Mouse (Mus musculus): ENCODE measurements around the gene Crisp2. TPM values are rescaled to one million over a fixed set of nuclear protein-coding genes. Genes with fewer than 3 reads are reported as not detected.

The Crisp2 gene
- polyA plus RNA-seq, 1 experiment from 2014 or later = not detected

- Histone ChIP-seq H3K27ac (ENCODE audit: low read depth, low read length) (no peak overlapping the region), H3K4me1 (replicated peaks; ENCODE audit: control insufficient read depth, insufficient read depth, low read length) (no peaks in the 10 kb centered on the region), H3K4me3 (ENCODE audit: low read depth, low read length) (no peak overlapping the region), H3K9ac (ENCODE audit: low read depth, low read length) (no peak overlapping the region), H3K27me3 (ENCODE audit: control insufficient read depth, insufficient read depth, low read length) (no peaks in the 10 kb centered on the region), H3K36me3 (ENCODE audit: control insufficient read depth, insufficient read depth, low read length) (no peaks in the 10 kb centered on the region), H3K4me2 (replicated peaks; ENCODE audit: low read depth, low read length) (no peak overlapping the region), H3K9me3 (ENCODE audit: control insufficient read depth, low read length) (no peaks in the 10 kb centered on the region)
- DNase-seq (ENCODE audit: low spot score) = no peak
- ATAC-seq (ENCODE audit: low FRiP score) = no peak
- WGBS = 90% methylated on average over 1 of the region's 1 CpGs
These were observed 4.8 kb upstream of the Crisp2 start for GRCm38 (mm10) chr17:40811560-40811959.

DNA sequence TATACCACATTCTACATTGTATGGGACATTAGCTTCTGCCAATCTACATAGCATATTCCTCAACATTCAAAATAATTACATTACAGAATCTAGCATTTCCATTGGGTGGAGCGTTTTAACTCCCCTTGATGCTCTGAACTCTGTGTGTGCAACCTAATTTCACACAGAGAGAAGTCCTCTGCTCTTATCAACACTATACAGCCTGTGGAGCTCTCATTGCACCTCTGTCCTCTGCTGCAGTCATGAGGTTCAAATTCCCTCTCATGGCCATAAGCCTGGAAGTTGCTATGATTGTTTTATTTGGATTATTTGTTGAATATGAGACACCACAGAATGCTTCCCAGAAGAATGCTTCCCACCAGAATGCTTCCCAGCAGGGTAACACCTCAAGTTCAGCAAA is 4.1 kb upstream of the Crisp2 start, which contains the start of gene Rhag:
Rhag (plus strand) TSS at position 193 of the 400 bp plus-strand sequence.
- H3K27me3 ChIP-seq (ENCODE audit: control insufficient read depth, insufficient read depth, low read length) = no peaks in the 10 kb centered on the region
- DNase-seq (ENCODE audit: low spot score) (no peak), ATAC-seq (ENCODE audit: low FRiP score) (no peak)
- H3K27ac ChIP-seq (ENCODE audit: low read depth, low read length) = no peak within 1 kb of the TSS
- H3K4me3 ChIP-seq (ENCODE audit: low read depth, low read length) = no peak within 1 kb of the TSS
- no peaks in the 10 kb centered on the region for H3K9me3 ChIP-seq (ENCODE audit: control insufficient read depth, low read length)
- H3K36me3 ChIP-seq (ENCODE audit: control insufficient read depth, insufficient read depth, low read length) = no peaks in the 10 kb centered on the region
- no peak within 1 kb of the TSS for H3K4me2 ChIP-seq (replicated peaks; ENCODE audit: low read depth, low read length)
- WGBS = 67% methylated on average over 1 of the region's 1 CpGs
- H3K9ac ChIP-seq (ENCODE audit: low read depth, low read length) = no peak within 1 kb of the TSS
- H3K4me1 ChIP-seq (replicated peaks; ENCODE audit: control insufficient read depth, insufficient read depth, low read length) = no peaks in the 10 kb centered on the region

DNA sequence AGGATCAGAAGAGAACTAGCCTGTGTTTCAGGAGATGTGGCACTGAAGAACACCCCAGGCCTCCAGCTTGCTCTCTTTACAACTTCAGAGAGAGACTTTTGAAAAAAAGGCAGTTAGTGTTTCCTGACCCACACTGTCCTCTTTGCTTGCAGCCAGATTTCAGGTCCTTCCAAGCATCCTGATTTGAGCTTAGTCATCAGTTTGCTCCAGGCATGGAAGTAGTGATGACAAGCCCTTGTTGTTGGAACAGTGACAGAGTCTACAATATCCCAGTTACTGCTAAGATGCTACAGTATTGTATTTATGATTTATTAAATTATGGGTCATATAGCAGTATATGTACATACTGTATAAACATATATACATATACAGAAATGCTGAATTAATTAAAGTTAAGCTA is 1.3 kb upstream of the Crisp2 start:
- H3K27ac ChIP-seq (ENCODE audit: low read depth, low read length) = no peak overlapping the region
- ATAC-seq (ENCODE audit: low FRiP score) (no peak), DNase-seq (ENCODE audit: low spot score) (no peak)
- no peaks in the 10 kb centered on the region for H3K9me3 ChIP-seq (ENCODE audit: control insufficient read depth, low read length)
- H3K4me1 ChIP-seq (replicated peaks; ENCODE audit: control insufficient read depth, insufficient read depth, low read length) = no peaks in the 10 kb centered on the region
- H3K4me3 ChIP-seq (ENCODE audit: low read depth, low read length) = no peak overlapping the region
- no peaks in the 10 kb centered on the region for H3K27me3 ChIP-seq (ENCODE audit: control insufficient read depth, insufficient read depth, low read length)
- H3K36me3 ChIP-seq (ENCODE audit: control insufficient read depth, insufficient read depth, low read length) = no peaks in the 10 kb centered on the region
- no peak overlapping the region for H3K4me2 ChIP-seq (replicated peaks; ENCODE audit: low read depth, low read length)
- no peak overlapping the region for H3K9ac ChIP-seq (ENCODE audit: low read depth, low read length)

- H3K27ac ChIP-seq (ENCODE audit: low read depth, low read length) = no peak overlapping the region
- no peaks in the 10 kb centered on the region for H3K9me3 ChIP-seq (ENCODE audit: control insufficient read depth, low read length)
- H3K36me3 ChIP-seq (ENCODE audit: control insufficient read depth, insufficient read depth, low read length) = no peaks in the 10 kb centered on the region
- no peaks in the 10 kb centered on the region for H3K4me1 ChIP-seq (replicated peaks; ENCODE audit: control insufficient read depth, insufficient read depth, low read length)
- ATAC-seq (ENCODE audit: low FRiP score) (no peak), DNase-seq (ENCODE audit: low spot score) (no peak)
- no peak overlapping the region for H3K4me2 ChIP-seq (replicated peaks; ENCODE audit: low read depth, low read length)
- H3K9ac ChIP-seq (ENCODE audit: low read depth, low read length) = no peak overlapping the region
- no peaks in the 10 kb centered on the region for H3K27me3 ChIP-seq (ENCODE audit: control insufficient read depth, insufficient read depth, low read length)
- H3K4me3 ChIP-seq (ENCODE audit: low read depth, low read length) = no peak overlapping the region
- 89% methylated on average over 3 of the region's 3 CpGs for WGBS
These were observed 253 bp downstream of the Crisp2 start for GRCm38 (mm10) chr17:40806550-40806949.

- H3K27me3 ChIP-seq (ENCODE audit: control insufficient read depth, insufficient read depth, low read length) = no peaks in the 10 kb centered on the region
- no peak overlapping the region for H3K4me2 ChIP-seq (replicated peaks; ENCODE audit: low read depth, low read length)
- no peak overlapping the region for H3K9ac ChIP-seq (ENCODE audit: low read depth, low read length)
- no peaks in the 10 kb centered on the region for H3K9me3 ChIP-seq (ENCODE audit: control insufficient read depth, low read length)
- no peaks in the 10 kb centered on the region for H3K4me1 ChIP-seq (replicated peaks; ENCODE audit: control insufficient read depth, insufficient read depth, low read length)
- no peaks in the 10 kb centered on the region for H3K36me3 ChIP-seq (ENCODE audit: control insufficient read depth, insufficient read depth, low read length)
- ATAC-seq (ENCODE audit: low FRiP score) (no peak), DNase-seq (ENCODE audit: low spot score) (no peak)
- 90% methylated on average over 3 of the region's 3 CpGs for WGBS
- no peak overlapping the region for H3K4me3 ChIP-seq (ENCODE audit: low read depth, low read length)
- H3K27ac ChIP-seq (ENCODE audit: low read depth, low read length) = no peak overlapping the region
These were observed 4.0 kb downstream of the Crisp2 start for GRCm38 (mm10) chr17:40802707-40803340.

- peak; percentile 30 for DNase-seq (ENCODE audit: low spot score)
These were observed 12.6 kb downstream of the Crisp2 start for GRCm38 (mm10) chr17:40793921-40794854.

DNA sequence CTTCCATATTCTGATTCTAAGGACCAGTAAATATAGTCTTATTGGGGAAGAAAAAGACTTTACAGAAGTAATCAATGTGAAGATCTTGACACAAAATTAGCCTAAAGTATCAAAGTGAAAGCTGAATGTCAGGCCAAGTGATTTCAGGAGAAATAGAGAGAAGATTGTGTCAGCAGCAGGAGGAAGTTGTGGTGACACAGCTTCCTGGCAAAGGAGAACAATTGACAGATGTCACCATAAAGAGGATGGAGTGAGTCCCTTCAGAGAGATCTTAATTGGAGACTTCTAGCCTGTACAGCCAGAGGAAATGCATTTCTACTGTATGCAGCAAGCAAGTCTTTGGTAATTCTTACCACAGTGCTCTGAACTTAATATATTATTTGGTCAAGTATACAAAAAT is 16.9 kb downstream of the Crisp2 start:
- ATAC-seq (ENCODE audit: low FRiP score) (no peak), DNase-seq (ENCODE audit: low spot score) (no peak)
- no peak overlapping the region for H3K4me2 ChIP-seq (replicated peaks; ENCODE audit: low read depth, low read length)
- H3K9me3 ChIP-seq (ENCODE audit: control insufficient read depth, low read length) = no peaks in the 10 kb centered on the region
- no peak overlapping the region for H3K4me3 ChIP-seq (ENCODE audit: low read depth, low read length)
- no peak overlapping the region for H3K27ac ChIP-seq (ENCODE audit: low read depth, low read length)
- H3K36me3 ChIP-seq (ENCODE audit: control insufficient read depth, insufficient read depth, low read length) = no peaks in the 10 kb centered on the region
- H3K4me1 ChIP-seq (replicated peaks; ENCODE audit: control insufficient read depth, insufficient read depth, low read length) = no peaks in the 10 kb centered on the region
- H3K9ac ChIP-seq (ENCODE audit: low read depth, low read length) = no peak overlapping the region
- H3K27me3 ChIP-seq (ENCODE audit: control insufficient read depth, insufficient read depth, low read length) = no peaks in the 10 kb centered on the region

More at GRCm38 (mm10) chr17:40793921-40794854, 12.6 kb downstream of the Crisp2 start:
- no peak overlapping the region for H3K27ac ChIP-seq (ENCODE audit: low read depth, low read length)
- WGBS = 57% methylated on average over 20 of the region's 20 CpGs
- H3K4me1 ChIP-seq (replicated peaks; ENCODE audit: control insufficient read depth, insufficient read depth, low read length) = no peaks in the 10 kb centered on the region
- no peak for ATAC-seq (ENCODE audit: low FRiP score)
- no peaks in the 10 kb centered on the region for H3K27me3 ChIP-seq (ENCODE audit: control insufficient read depth, insufficient read depth, low read length)
- H3K4me3 ChIP-seq (ENCODE audit: low read depth, low read length) = no peak overlapping the region
- H3K9me3 ChIP-seq (ENCODE audit: control insufficient read depth, low read length) = no peaks in the 10 kb centered on the region
- H3K9ac ChIP-seq (ENCODE audit: low read depth, low read length) = no peak overlapping the region
- no peak overlapping the region for H3K4me2 ChIP-seq (replicated peaks; ENCODE audit: low read depth, low read length)
- no peaks in the 10 kb centered on the region for H3K36me3 ChIP-seq (ENCODE audit: control insufficient read depth, insufficient read depth, low read length)

- WGBS = 90% methylated on average over 1 of the region's 1 CpGs
- H3K9me3 ChIP-seq (ENCODE audit: control insufficient read depth, low read length) = no peaks in the 10 kb centered on the region
- no peaks in the 10 kb centered on the region for H3K4me1 ChIP-seq (replicated peaks; ENCODE audit: control insufficient read depth, insufficient read depth, low read length)
- H3K27me3 ChIP-seq (ENCODE audit: control insufficient read depth, insufficient read depth, low read length) = no peaks in the 10 kb centered on the region
- H3K27ac ChIP-seq (ENCODE audit: low read depth, low read length) = no peak overlapping the region
- DNase-seq (ENCODE audit: low spot score) (no peak), ATAC-seq (ENCODE audit: low FRiP score) (no peak)
- no peak overlapping the region for H3K4me2 ChIP-seq (replicated peaks; ENCODE audit: low read depth, low read length)
- no peak overlapping the region for H3K4me3 ChIP-seq (ENCODE audit: low read depth, low read length)
- no peaks in the 10 kb centered on the region for H3K36me3 ChIP-seq (ENCODE audit: control insufficient read depth, insufficient read depth, low read length)
- H3K9ac ChIP-seq (ENCODE audit: low read depth, low read length) = no peak overlapping the region
These were observed 39.7 kb downstream of the Crisp2 start for GRCm38 (mm10) chr17:40767120-40767519.

GRCm38 (mm10) chr17:40763662-40764061 is 43.1 kb downstream of the Crisp2 start:
- H3K4me2 ChIP-seq (replicated peaks; ENCODE audit: low read depth, low read length) = no peak overlapping the region
- ATAC-seq (ENCODE audit: low FRiP score) = no peak
- WGBS = 84% methylated on average over 4 of the region's 4 CpGs

More at GRCm38 (mm10) chr17:40763662-40764061, 43.1 kb downstream of the Crisp2 start:
- Histone ChIP-seq H3K4me1 (replicated peaks; ENCODE audit: control insufficient read depth, insufficient read depth, low read length) (no peaks in the 10 kb centered on the region), H3K9me3 (ENCODE audit: control insufficient read depth, low read length) (no peaks in the 10 kb centered on the region), H3K9ac (ENCODE audit: low read depth, low read length) (no peak overlapping the region), H3K4me3 (ENCODE audit: low read depth, low read length) (no peak overlapping the region), H3K27ac (ENCODE audit: low read depth, low read length) (no peak overlapping the region), H3K36me3 (ENCODE audit: control insufficient read depth, insufficient read depth, low read length) (no peaks in the 10 kb centered on the region), H3K27me3 (ENCODE audit: control insufficient read depth, insufficient read depth, low read length) (no peaks in the 10 kb centered on the region)
- DNase-seq (ENCODE audit: low spot score) = no peak

All from hindbrain, embryonic 11.5 days (tissue).